Mouse (Mus musculus) forebrain, embryonic 16.5 days (tissue): ENCODE data around the gene Nfic. TPM values are rescaled to one million over a fixed set of nuclear protein-coding genes. Genes with fewer than 3 reads are reported as not detected.

Experiments
- ATAC-seq: fragments of 200-750 bp; cut with Nextera tagmentation; 2 replicates; pipeline ENCODE4 v1.8.0; 2017; ENCODE audit warnings: mild to moderate bottlenecking, moderate library complexity
- H3K27ac ChIP-seq: fragments of 300-500 bp; sonication (generic); 2 replicates; pipeline ENCODE4 v1.5.1; 2014; ENCODE audit warnings: low read length, control low read depth
- H3K27me3 ChIP-seq: fragments of 300-500 bp; sonication (generic); replicated peaks from 2 replicates; pipeline ENCODE4 v1.6.1; 2014; ENCODE audit warnings: low read length; ENCODE audit not compliant: control insufficient read depth, insufficient read depth
- H3K36me3 ChIP-seq: fragments of 300-500 bp; sonication (generic); 2 replicates; pipeline ENCODE4 v1.6.1; 2014; ENCODE audit not compliant: control insufficient read depth, insufficient read depth
- H3K4me1 ChIP-seq: fragments of 300-500 bp; sonication (generic); replicated peaks from 2 replicates; pipeline ENCODE4 v1.6.1; 2014; ENCODE audit warnings: low read length; ENCODE audit not compliant: control insufficient read depth, insufficient read depth
- H3K4me2 ChIP-seq: fragments of 300-500 bp; sonication (generic); 2 replicates; pipeline ENCODE4 v1.6.1; 2014; ENCODE audit warnings: mild to moderate bottlenecking, low read length, control low read depth
- H3K4me3 ChIP-seq: fragments of 300-500 bp; sonication (generic); replicated peaks from 2 replicates; pipeline ENCODE4 v1.5.1; 2014; ENCODE audit warnings: mild to moderate bottlenecking, low read length, control low read depth
- H3K9ac ChIP-seq: fragments of 300-500 bp; sonication (generic); replicated peaks from 2 replicates; pipeline ENCODE4 v1.6.1; 2014; ENCODE audit warnings: low read depth, low read length, control low read depth
- H3K9me3 ChIP-seq: fragments of 300-500 bp; sonication (generic); 2 replicates; pipeline ENCODE4 v1.6.1; 2016; ENCODE audit warnings: low read length; ENCODE audit not compliant: control insufficient read depth
- WGBS: fragments of 180-500 bp; shearing (Covaris S2); extraction: QIAGEN DNeasy Blood & Tissue Kit; methylation state at CpG from one replicate; pipeline ENCODE4 v1.1.7; 2014; 5-methylcytosine and 5-hydroxymethylcytosine counted together
- polyA plus RNA-seq: library from polyadenylated mRNA; unstranded; fragments of >200 nt; fragmentation: Nextera tagmentation; extraction: Ambion mirVana; gene quantifications from 2 replicates; pipeline ENCODE4 v1.2.1, GENCODE M21; 2015

The Nfic gene
- polyA plus RNA-seq, 1 experiment from 2014 or later = 25.4 TPM

GRCm38 (mm10) chr10:81412586-81413309 is 42.7 kb downstream of the Nfic start:
- H3K27ac ChIP-seq = peak overlapping the region; percentile 76
- 75% methylated on average over 16 of the region's 16 CpGs for WGBS
- no peak for ATAC-seq
- no peak overlapping the region for H3K4me2 ChIP-seq
- no peaks in the 10 kb centered on the region for H3K9me3 ChIP-seq
- H3K4me1 ChIP-seq = peaks cover 59% of the 10 kb centered on the region
- H3K27me3 ChIP-seq = no peaks in the 10 kb centered on the region
- H3K9ac ChIP-seq = no peak overlapping the region
- H3K4me3 ChIP-seq = no peak overlapping the region
- no peaks in the 10 kb centered on the region for H3K36me3 ChIP-seq

GRCm38 (mm10) chr10:81411471-81412400 is 43.7 kb downstream of the Nfic start:
- Histone ChIP-seq H3K27me3 (no peaks in the 10 kb centered on the region), H3K4me3 (no peak overlapping the region), H3K4me2 (no peak overlapping the region), H3K9me3 (no peaks in the 10 kb centered on the region), H3K36me3 (peaks cover 3% of the 10 kb centered on the region; the same call in 1 of the 2 replicates), H3K27ac (peak overlapping the region; percentile 76), H3K9ac (peak overlapping the region; percentile 3; the same call in 1 of the 2 replicates), H3K4me1 (peaks cover 57% of the 10 kb centered on the region)
- ATAC-seq = no peak
- WGBS = 54% methylated on average over 17 of the region's 18 CpGs

- H3K9me3 ChIP-seq = no peaks in the 10 kb centered on the region
- no peak overlapping the region for H3K9ac ChIP-seq
- H3K27me3 ChIP-seq = no peaks in the 10 kb centered on the region
- peaks cover 50% of the 10 kb centered on the region for H3K4me1 ChIP-seq
- peak overlapping the region; percentile 76; the same call in 1 of the 2 replicates for H3K27ac ChIP-seq
- peaks cover 7% of the 10 kb centered on the region; the same call in 1 of the 2 replicates for H3K36me3 ChIP-seq
- no peak for ATAC-seq
- 74% methylated on average over 9 of the region's 9 CpGs for WGBS
- no peak overlapping the region for H3K4me2 ChIP-seq
- H3K4me3 ChIP-seq = no peak overlapping the region
These were observed 44.5 kb downstream of the Nfic start for GRCm38 (mm10) chr10:81410981-81411380.

- Histone ChIP-seq H3K9me3 (no peaks in the 10 kb centered on the region), H3K4me3 (no peak overlapping the region), H3K27me3 (no peaks in the 10 kb centered on the region), H3K27ac (no peak overlapping the region), H3K9ac (no peak overlapping the region), H3K4me2 (no peak overlapping the region), H3K4me1 (peaks cover 50% of the 10 kb centered on the region), H3K36me3 (peaks cover 7% of the 10 kb centered on the region; the same call in 1 of the 2 replicates)
- ATAC-seq = no peak
- 67% methylated on average over 4 of the region's 4 CpGs for WGBS
These were observed 45.1 kb downstream of the Nfic start for GRCm38 (mm10) chr10:81410350-81410749.

- no peak overlapping the region for H3K4me2 ChIP-seq
- peaks cover 43% of the 10 kb centered on the region for H3K4me1 ChIP-seq
- H3K9ac ChIP-seq = no peak overlapping the region
- H3K4me3 ChIP-seq = no peak overlapping the region
- H3K27me3 ChIP-seq = no peaks in the 10 kb centered on the region
- no peaks in the 10 kb centered on the region for H3K9me3 ChIP-seq
- peaks cover 7% of the 10 kb centered on the region; the same call in 1 of the 2 replicates for H3K36me3 ChIP-seq
- WGBS = 33% methylated on average over 7 of the region's 8 CpGs
- ATAC-seq = no peak
- no peak overlapping the region for H3K27ac ChIP-seq
These were observed 46.1 kb downstream of the Nfic start for GRCm38 (mm10) chr10:81409330-81409729.

GRCm38 (mm10) chr10:81408871-81409291 is 46.6 kb downstream of the Nfic start:
- Histone ChIP-seq H3K27me3 (no peaks in the 10 kb centered on the region), H3K27ac (no peak overlapping the region), H3K4me1 (peaks cover 39% of the 10 kb centered on the region), H3K36me3 (peaks cover 7% of the 10 kb centered on the region; the same call in 1 of the 2 replicates), H3K9ac (no peak overlapping the region), H3K9me3 (no peaks in the 10 kb centered on the region), H3K4me3 (no peak overlapping the region), H3K4me2 (no peak overlapping the region)
- 21% methylated on average over 9 of the region's 9 CpGs for WGBS
- peak; percentile 32; the same call in 1 of the 2 replicates for ATAC-seq

- peaks cover 35% of the 10 kb centered on the region for H3K4me1 ChIP-seq
- no peak overlapping the region for H3K4me2 ChIP-seq
- WGBS = 53% methylated on average over 13 of the region's 13 CpGs
- peaks cover 7% of the 10 kb centered on the region; the same call in 1 of the 2 replicates for H3K36me3 ChIP-seq
- ATAC-seq = no peak
- no peak overlapping the region for H3K27ac ChIP-seq
- H3K27me3 ChIP-seq = no peaks in the 10 kb centered on the region
- no peaks in the 10 kb centered on the region for H3K9me3 ChIP-seq
- no peak overlapping the region for H3K9ac ChIP-seq
- H3K4me3 ChIP-seq = no peak overlapping the region
These were observed 47.1 kb downstream of the Nfic start for GRCm38 (mm10) chr10:81408424-81408729.

- no peaks in the 10 kb centered on the region for H3K27me3 ChIP-seq
- peaks cover 7% of the 10 kb centered on the region; the same call in 1 of the 2 replicates for H3K36me3 ChIP-seq
- H3K4me2 ChIP-seq = no peak overlapping the region
- peaks cover 40% of the 10 kb centered on the region for H3K4me1 ChIP-seq
- H3K9me3 ChIP-seq = no peaks in the 10 kb centered on the region
- no peak overlapping the region for H3K9ac ChIP-seq
- no peak for ATAC-seq
- WGBS = 29% methylated on average over 31 of the region's 31 CpGs
- H3K27ac ChIP-seq = no peak overlapping the region
- H3K4me3 ChIP-seq = no peak overlapping the region
These were observed 47.7 kb downstream of the Nfic start for GRCm38 (mm10) chr10:81407539-81408423.
